Mouse (Mus musculus) liver, postnatal 0 days (tissue): Measurements from ENCODE around the gene Pkd2.

Source experiments
- CTCF ChIP-seq: sonication (generic); IDR thresholded peaks from 2 replicates; pipeline ENCODE4 v1.5.1; 2016; ENCODE audit warnings: antibody characterized with exemption, low read depth
- EP300 ChIP-seq: IDR thresholded peaks from 2 replicates; pipeline ENCODE4 v1.6.1; 2016; ENCODE audit warnings: antibody characterized with exemption, low read depth, mild to moderate bottlenecking

- TF ChIP-seq CTCF (no peak), EP300 (no peak)
Observed at GRCm38 (mm10) chr5:104422039-104422438, 37.2 kb upstream of the Pkd2 start.
